Mouse (Mus musculus) lung, adult 2 months (tissue): ENCODE measurements around the gene Hlx.

Experiments used
- CTCF ChIP-seq: fragments of 200-500 bp; IDR thresholded peaks from 2 replicates; pipeline ENCODE4 v1.5.1; 2011; ENCODE audit warnings: mild to moderate bottlenecking, low read length, control low read depth; ENCODE audit not compliant: insufficient read depth
- POLR2A ChIP-seq: fragments of 200-500 bp; IDR thresholded peaks from 2 replicates; pipeline ENCODE4 v1.6.1; 2011; ENCODE audit warnings: low read depth, mild to moderate bottlenecking, control low read depth, low read length, borderline replicate concordance; ENCODE audit errors: extremely low read depth

DNA sequence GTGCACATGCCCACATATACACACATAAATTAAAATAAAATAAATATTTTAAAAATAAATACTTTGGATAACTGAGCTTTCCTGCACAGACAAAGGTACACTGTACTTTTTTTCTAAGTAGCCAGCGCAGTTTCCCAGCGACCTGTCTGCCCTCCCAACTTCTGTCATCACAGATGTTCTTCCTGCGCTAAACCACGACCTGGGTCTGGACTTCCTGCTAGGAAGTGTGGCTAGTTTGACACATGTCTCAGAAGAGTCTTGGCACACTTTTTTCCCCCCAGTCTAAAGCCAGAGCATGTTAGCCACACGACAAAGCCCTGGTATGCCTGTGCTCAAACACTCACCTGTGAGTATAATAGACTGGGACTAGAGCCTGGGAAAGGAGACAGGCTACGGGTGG lies 48.9 kb downstream of the Hlx start:
- TF ChIP-seq POLR2A (no peak), CTCF (no peak)
